Mouse (Mus musculus) stomach, embryonic 15.5 days (tissue): ENCODE data around the gene Ubiad1. TPM values are rescaled to one million over a fixed set of nuclear protein-coding genes. Genes with fewer than 3 reads are reported as not detected.

Experiments used
- ATAC-seq: fragments of 200-750 bp; cut with Nextera tagmentation; 2 replicates; pipeline ENCODE4 v1.8.0; 2017; ENCODE audit warnings: low read depth, moderate number of reproducible peaks, moderate TSS enrichment; ENCODE audit not compliant: insufficient read depth, low FRiP score
- H3K27ac ChIP-seq: fragments of 300-500 bp; sonication (generic); 2 replicates; pipeline ENCODE4 v1.5.1; 2015; ENCODE audit warnings: mild to moderate bottlenecking, inconsistent platforms
- H3K27me3 ChIP-seq: fragments of 300-500 bp; sonication (generic); replicated peaks from 2 replicates; pipeline ENCODE4 v1.6.1; 2015; ENCODE audit warnings: inconsistent platforms
- H3K36me3 ChIP-seq: fragments of 300-500 bp; sonication (generic); 2 replicates; pipeline ENCODE4 v1.6.1; 2015; ENCODE audit warnings: inconsistent platforms
- H3K4me1 ChIP-seq: fragments of 300-500 bp; sonication (generic); 2 replicates; pipeline ENCODE4 v1.6.1; 2015; ENCODE audit warnings: inconsistent platforms
- H3K4me2 ChIP-seq: fragments of 300-500 bp; sonication (generic); 2 replicates; pipeline ENCODE4 v1.6.1; 2015; ENCODE audit warnings: mild to moderate bottlenecking, inconsistent platforms
- H3K4me3 ChIP-seq: fragments of 300-500 bp; sonication (generic); replicated peaks from 2 replicates; pipeline ENCODE4 v1.5.1; 2015; ENCODE audit warnings: inconsistent platforms
- H3K9ac ChIP-seq: fragments of 300-500 bp; sonication (generic); 2 replicates; pipeline ENCODE4 v1.6.1; 2015; ENCODE audit warnings: inconsistent platforms
- H3K9me3 ChIP-seq: fragments of 300-500 bp; sonication (generic); 2 replicates; pipeline ENCODE4 v1.6.1; 2016; ENCODE audit warnings: inconsistent platforms
- WGBS: fragments of 180-500 bp; shearing (Covaris S2); methylation state at CpG from one replicate; pipeline ENCODE4 v1.1.7; 2015; 5-methylcytosine and 5-hydroxymethylcytosine counted together
- polyA plus RNA-seq: library from polyadenylated mRNA; unstranded; fragments of >200 nt; fragmentation: Nextera tagmentation; extraction: Ambion mirVana; gene quantifications from 2 replicates; pipeline ENCODE4 v1.2.1, GENCODE M21; 2015

The Ubiad1 gene
- polyA plus RNA-seq, 1 experiment from 2014 or later = 20.5 TPM

GRCm38 (mm10) chr4:148397113-148397512, 47.5 kb downstream of the Ubiad1 start:
- Histone ChIP-seq H3K27me3 (no peaks in the 10 kb centered on the region), H3K4me1 (no peaks in the 10 kb centered on the region), H3K27ac (no peak overlapping the region), H3K36me3 (no peaks in the 10 kb centered on the region), H3K9ac (no peak overlapping the region), H3K4me3 (no peak overlapping the region), H3K9me3 (no peaks in the 10 kb centered on the region), H3K4me2 (no peak overlapping the region)
- ATAC-seq = no peak
- 85% methylated on average over 4 of the region's 4 CpGs for WGBS

- Histone ChIP-seq H3K9ac (no peak overlapping the region), H3K4me3 (no peak overlapping the region)
- WGBS = 72% methylated on average over 6 of the region's 6 CpGs
Measured at GRCm38 (mm10) chr4:148395875-148396274, 48.7 kb downstream of the Ubiad1 start.

GRCm38 (mm10) chr4:148395198-148395597, 49.4 kb downstream of the Ubiad1 start:
- WGBS = 61% methylated on average over 7 of the region's 7 CpGs

More at GRCm38 (mm10) chr4:148395875-148396274, 48.7 kb downstream of the Ubiad1 start:
- no peak for ATAC-seq
- Histone ChIP-seq H3K4me2 (no peak overlapping the region), H3K27ac (no peak overlapping the region), H3K9me3 (no peaks in the 10 kb centered on the region), H3K27me3 (no peaks in the 10 kb centered on the region), H3K4me1 (no peaks in the 10 kb centered on the region), H3K36me3 (no peaks in the 10 kb centered on the region)

GRCm38 (mm10) chr4:148391714-148392310, 52.8 kb downstream of the Ubiad1 start:
- Histone ChIP-seq H3K4me2 (no peak overlapping the region), H3K27ac (no peak overlapping the region), H3K9ac (no peak overlapping the region), H3K36me3 (no peaks in the 10 kb centered on the region), H3K27me3 (no peaks in the 10 kb centered on the region), H3K4me1 (no peaks in the 10 kb centered on the region), H3K9me3 (no peaks in the 10 kb centered on the region), H3K4me3 (no peak overlapping the region)
- WGBS = 65% methylated on average over 21 of the region's 21 CpGs
- ATAC-seq = no peak

More at GRCm38 (mm10) chr4:148395198-148395597, 49.4 kb downstream of the Ubiad1 start:
- H3K4me1 ChIP-seq = no peaks in the 10 kb centered on the region
- no peak overlapping the region for H3K27ac ChIP-seq
- H3K9me3 ChIP-seq = no peaks in the 10 kb centered on the region
- no peak for ATAC-seq
- no peak overlapping the region for H3K4me2 ChIP-seq
- H3K27me3 ChIP-seq = no peaks in the 10 kb centered on the region
- no peak overlapping the region for H3K4me3 ChIP-seq
- no peak overlapping the region for H3K9ac ChIP-seq
- no peaks in the 10 kb centered on the region for H3K36me3 ChIP-seq

GRCm38 (mm10) chr4:148389635-148390034, 54.9 kb downstream of the Ubiad1 start:
- Histone ChIP-seq H3K4me3 (no peak overlapping the region), H3K36me3 (no peaks in the 10 kb centered on the region), H3K27me3 (no peaks in the 10 kb centered on the region), H3K9me3 (no peaks in the 10 kb centered on the region), H3K27ac (no peak overlapping the region), H3K9ac (no peak overlapping the region), H3K4me1 (no peaks in the 10 kb centered on the region), H3K4me2 (no peak overlapping the region)
- 46% methylated on average over 7 of the region's 7 CpGs for whole genome bisulfite sequencing
- no peak for ATAC-seq

GRCm38 (mm10) chr4:148389047-148389446, 55.5 kb downstream of the Ubiad1 start:
- Histone ChIP-seq H3K4me2 (no peak overlapping the region), H3K9me3 (no peaks in the 10 kb centered on the region), H3K27ac (no peak overlapping the region), H3K27me3 (no peaks in the 10 kb centered on the region), H3K4me1 (no peaks in the 10 kb centered on the region), H3K4me3 (no peak overlapping the region), H3K9ac (no peak overlapping the region), H3K36me3 (no peaks in the 10 kb centered on the region)
- WGBS = 62% methylated on average over 6 of the region's 6 CpGs
- no peak for ATAC-seq

- ATAC-seq = no peak
- 80% methylated on average over 7 of the region's 7 CpGs for WGBS
- H3K27me3 ChIP-seq = no peaks in the 10 kb centered on the region
Measured at GRCm38 (mm10) chr4:148385269-148385668, 59.3 kb downstream of the Ubiad1 start.

More at GRCm38 (mm10) chr4:148385269-148385668, 59.3 kb downstream of the Ubiad1 start:
- H3K4me1 ChIP-seq = no peaks in the 10 kb centered on the region
- no peak overlapping the region for H3K9ac ChIP-seq
- no peaks in the 10 kb centered on the region for H3K36me3 ChIP-seq
- H3K4me3 ChIP-seq = no peak overlapping the region
- no peaks in the 10 kb centered on the region for H3K9me3 ChIP-seq
- no peak overlapping the region for H3K27ac ChIP-seq
- H3K4me2 ChIP-seq = no peak overlapping the region

Other genes with a start within 250 kb of the Ubiad1 start
- 0.10 and 0.14 TPM in 2 replicates for gene Disp3, start 156.8 kb downstream of the Ubiad1 start, polyA plus RNA-seq
- gene Mtor, start 3.8 kb upstream of the Ubiad1 start, polyA plus RNA-seq = 12.3 and 14.4 TPM in 2 replicates
- gene Angptl7, start 55.7 kb upstream of the Ubiad1 start, polyA plus RNA-seq = 4.9 and 5.9 TPM in 2 replicates
- gene Exosc10, start 113.7 kb upstream of the Ubiad1 start, polyA plus RNA-seq = 68.1 and 78.7 TPM in 2 replicates
- 222 and 230 TPM in 2 replicates for gene Srm, start 146.7 kb upstream of the Ubiad1 start, polyA plus RNA-seq
- 1.5 and 4.4 TPM in 2 replicates for gene Masp2, start 157.8 kb upstream of the Ubiad1 start, polyA plus RNA-seq
- gene Tardbp, start 182.2 kb upstream of the Ubiad1 start, polyA plus RNA-seq = 306 and 317 TPM in 2 replicates
- 0.09 TPM in 2 replicates for gene Gm572, start 198.5 kb upstream of the Ubiad1 start, polyA plus RNA-seq